Mouse (Mus musculus) brain, embryonic 14.5 days (tissue): ENCODE measurements around the gene Zfp667.
"Not testable (repeated sequence)": the region's sequence is repeated elsewhere in the genome, so short reads cannot be mapped to it uniquely, and the experiment has no call there.

Experiments used
- CTCF ChIP-seq: fragments of 200-500 bp; IDR thresholded peaks from 2 replicates; pipeline ENCODE4 v1.5.1; 2012; ENCODE audit warnings: inconsistent platforms, mild to moderate bottlenecking, moderate library complexity, borderline replicate concordance; ENCODE audit not compliant: insufficient read depth, insufficient read length; ENCODE audit errors: extremely low read depth
- POLR2A ChIP-seq: fragments of 200-500 bp; IDR thresholded peaks from 2 replicates; pipeline ENCODE4 v1.6.1; 2012; ENCODE audit warnings: mild to moderate bottlenecking, inconsistent platforms, borderline replicate concordance; ENCODE audit not compliant: poor library complexity, insufficient read depth, insufficient read length, severe bottlenecking; ENCODE audit errors: extremely low read depth

GRCm38 (mm10) chr7:6300796-6301195, 14.4 kb downstream of the Zfp667 start:
- TF ChIP-seq CTCF, POLR2A: not testable (repeated sequence)
